Mouse (Mus musculus) embryonic facial prominence, embryonic 15.5 days (tissue): ENCODE data around the gene Stk24. TPM values are rescaled to one million over a fixed set of nuclear protein-coding genes. Genes with fewer than 3 reads are reported as not detected.

Source experiments
- ATAC-seq: fragments of 200-750 bp; cut with Nextera tagmentation; 2 replicates; pipeline ENCODE4 v1.8.0; 2017; ENCODE audit warnings: low read depth, moderate TSS enrichment; ENCODE audit not compliant: insufficient number of reproducible peaks, low FRiP score, low TSS enrichment
- H3K27ac ChIP-seq: fragments of 300-500 bp; sonication (generic); replicated peaks from 2 replicates; pipeline ENCODE4 v1.5.1; 2015; ENCODE audit warnings: mild to moderate bottlenecking, inconsistent platforms
- H3K27me3 ChIP-seq: fragments of 300-500 bp; sonication (generic); 2 replicates; pipeline ENCODE4 v1.6.1; 2015; ENCODE audit warnings: inconsistent platforms
- H3K36me3 ChIP-seq: fragments of 300-500 bp; sonication (generic); 2 replicates; pipeline ENCODE4 v1.6.1; 2015; ENCODE audit warnings: mild to moderate bottlenecking, inconsistent platforms
- H3K4me1 ChIP-seq: fragments of 300-500 bp; sonication (generic); 2 replicates; pipeline ENCODE4 v1.6.1; 2015; ENCODE audit warnings: inconsistent platforms
- H3K4me2 ChIP-seq: fragments of 300-500 bp; sonication (generic); replicated peaks from 2 replicates; pipeline ENCODE4 v1.6.1; 2015; ENCODE audit warnings: mild to moderate bottlenecking, inconsistent platforms
- H3K4me3 ChIP-seq: fragments of 300-500 bp; sonication (generic); replicated peaks from 2 replicates; pipeline ENCODE4 v1.5.1; 2015; ENCODE audit warnings: mild to moderate bottlenecking, inconsistent platforms
- H3K9ac ChIP-seq: fragments of 300-500 bp; sonication (generic); 2 replicates; pipeline ENCODE4 v1.6.1; 2015; ENCODE audit warnings: inconsistent platforms
- H3K9me3 ChIP-seq: fragments of 300-500 bp; sonication (generic); replicated peaks from 2 replicates; pipeline ENCODE4 v1.6.1; 2016; ENCODE audit warnings: inconsistent platforms
- WGBS: fragments of 180-500 bp; shearing (Covaris S2); methylation state at CpG from one replicate; pipeline ENCODE4 v1.1.7; 2015; 5-methylcytosine and 5-hydroxymethylcytosine counted together
- polyA plus RNA-seq: library from polyadenylated mRNA; unstranded; fragments of >200 nt; fragmentation: Nextera tagmentation; extraction: Ambion mirVana; gene quantifications from 2 replicates; pipeline ENCODE4 v1.2.1, GENCODE M21; 2015

The Stk24 gene
- polyA plus RNA-seq, 1 experiment from 2014 or later, result 41.7 TPM

- H3K4me3 ChIP-seq, result no peak overlapping the region
- H3K4me1 ChIP-seq, result peaks cover 8% of the 10 kb centered on the region
- H3K9me3 ChIP-seq, result no peaks in the 10 kb centered on the region
- WGBS, result 79% methylated on average over 8 of the region's 8 CpGs
- H3K36me3 ChIP-seq, result peaks cover 71% of the 10 kb centered on the region
- H3K27ac ChIP-seq, result no peak overlapping the region
- no peak overlapping the region for H3K4me2 ChIP-seq
- no peak for ATAC-seq
- no peaks in the 10 kb centered on the region for H3K27me3 ChIP-seq
- H3K9ac ChIP-seq, result no peak overlapping the region
Observed at GRCm38 (mm10) chr14:121239386-121239785, 140.4 kb downstream of the Stk24 start.

- peaks cover 6% of the 10 kb centered on the region for H3K4me1 ChIP-seq
- H3K36me3 ChIP-seq, result peaks cover 69% of the 10 kb centered on the region
- no peaks in the 10 kb centered on the region for H3K9me3 ChIP-seq
- H3K4me2 ChIP-seq, result no peak overlapping the region
- H3K27ac ChIP-seq, result no peak overlapping the region
- WGBS, result 90% methylated on average over 10 of the region's 10 CpGs
- no peaks in the 10 kb centered on the region for H3K27me3 ChIP-seq
- ATAC-seq, result no peak
- no peak overlapping the region for H3K4me3 ChIP-seq
- no peak overlapping the region for H3K9ac ChIP-seq
Observed at GRCm38 (mm10) chr14:121238727-121239126, 141.1 kb downstream of the Stk24 start.

- 90% methylated on average over 4 of the region's 4 CpGs for WGBS
- Histone ChIP-seq H3K4me2 (no peak overlapping the region), H3K9ac (no peak overlapping the region), H3K36me3 (peaks cover 67% of the 10 kb centered on the region), H3K4me3 (no peak overlapping the region), H3K27ac (no peak overlapping the region), H3K27me3 (no peaks in the 10 kb centered on the region), H3K4me1 (peaks cover 6% of the 10 kb centered on the region), H3K9me3 (no peaks in the 10 kb centered on the region)
- no peak for ATAC-seq
Observed at GRCm38 (mm10) chr14:121236736-121237135, 143.1 kb downstream of the Stk24 start.

Other genes starting within 250 kb of the Stk24 start
- 2.6 and 2.8 TPM in 2 replicates for gene Slc15a1, start 125.2 kb upstream of the Stk24 start, polyA plus RNA-seq